Mouse (Mus musculus) heart, postnatal 4 days (tissue): ENCODE data around the gene Oosp2. TPM values are rescaled to one million over a fixed set of nuclear protein-coding genes. Genes with fewer than 3 reads are reported as not detected.

Experiments
- DNase-seq: peaks from one replicate; pipeline ENCODE4 v3.0.0; 2021
- total RNA-seq, 2 experiments: library from RNA; stranded (reverse); gene quantifications; 2 replicates each; pipeline ENCODE4 v1.2.3; 2021

The Oosp2 gene
- total RNA-seq, 2 experiments from 2014 or later = not detected

- peak; percentile 40 for DNase-seq
Observed at GRCm38 (mm10) chr19:11602026-11602425, 58.3 kb downstream of the Oosp2 start.

GRCm38 (mm10) chr19:11601349-11601748, 59.0 kb downstream of the Oosp2 start:
- no peak for DNase-seq

Other genes starting within 250 kb of the Oosp2 start
- 1 to 10 TPM in 1 of 2 experiments, under 1 TPM in 1; 0.95 to 1.0 TPM for gene Ms4a4b, start 217.0 kb downstream of the Oosp2 start, total RNA-seq
- 1 to 10 TPM; 3.5 to 3.8 TPM for gene Ms4a6c, start 191.2 kb downstream of the Oosp2 start, total RNA-seq
- not detected for gene Gm8369, start 174.6 kb downstream of the Oosp2 start, total RNA-seq
- gene Ms4a6b, start 144.0 kb downstream of the Oosp2 start, total RNA-seq = 1 to 10 TPM; 2.5 to 3.1 TPM
- gene Ms4a4d, start 123.8 kb downstream of the Oosp2 start, total RNA-seq = under 1 TPM; 0.56 to 0.60 TPM
- gene Ms4a6d, start 55.7 kb downstream of the Oosp2 start, total RNA-seq = under 1 TPM; 0.69 to 0.72 TPM
- gene Ms4a2, start 36.8 kb downstream of the Oosp2 start, total RNA-seq = under 1 TPM; 0.36 to 0.38 TPM
- not detected for gene Ms4a3, start 19.7 kb downstream of the Oosp2 start, total RNA-seq
- not detected for gene Oosp1, start 30.6 kb upstream of the Oosp2 start, total RNA-seq
- not detected for gene Oosp3, start 36.5 kb upstream of the Oosp2 start, total RNA-seq
- gene Gif, start 87.0 kb upstream of the Oosp2 start, total RNA-seq = not detected
- 10 to 100 TPM; 88.3 to 89.9 TPM for gene Mrpl16, start 109.8 kb upstream of the Oosp2 start, total RNA-seq
- gene Stx3, start 158.8 kb upstream of the Oosp2 start, total RNA-seq = 1 to 10 TPM; 5.4 to 6.1 TPM
- gene Olfr1417, start 178.7 kb upstream of the Oosp2 start, total RNA-seq = not detected
- not detected for gene Olfr1418, start 200.5 kb upstream of the Oosp2 start, total RNA-seq
- gene Olfr1419, start 214.5 kb upstream of the Oosp2 start, total RNA-seq = not detected
- not detected for gene Olfr1420, start 226.0 kb upstream of the Oosp2 start, total RNA-seq